Mouse (Mus musculus) limb, embryonic 11.5 days (tissue): ENCODE results near the gene Hes2. TPM values are rescaled to one million over a fixed set of nuclear protein-coding genes. Genes with fewer than 3 reads are reported as not detected.

Source experiments
- ATAC-seq: fragments of 200-750 bp; cut with Nextera tagmentation; 2 replicates; pipeline ENCODE4 v1.8.0; 2017; ENCODE audit warnings: low read depth; ENCODE audit not compliant: insufficient number of reproducible peaks, low FRiP score, low TSS enrichment
- DNase-seq: peaks from one replicate; pipeline ENCODE4 v3.0.0-alpha.2; 2015; ENCODE audit warnings: low spot score
- H3K27ac ChIP-seq: fragments of 300-500 bp; sonication (generic); replicated peaks from 2 replicates; pipeline ENCODE4 v1.5.1; 2014; ENCODE audit warnings: low read depth, mild to moderate bottlenecking, low read length
- H3K27me3 ChIP-seq: fragments of 300-500 bp; sonication (generic); 2 replicates; pipeline ENCODE4 v1.6.1; 2014; ENCODE audit warnings: mild to moderate bottlenecking, low read length, mixed read lengths; ENCODE audit not compliant: control insufficient read depth, insufficient read depth
- H3K36me3 ChIP-seq: fragments of 300-500 bp; sonication (generic); 2 replicates; pipeline ENCODE4 v1.6.1; 2014; ENCODE audit warnings: mild to moderate bottlenecking, low read length, moderate library complexity, mixed read lengths; ENCODE audit not compliant: control insufficient read depth, insufficient read depth
- H3K4me1 ChIP-seq: fragments of 300-500 bp; sonication (generic); 2 replicates; pipeline ENCODE4 v1.6.1; 2014; ENCODE audit warnings: low read length, mixed read lengths; ENCODE audit not compliant: control insufficient read depth, insufficient read depth
- H3K4me2 ChIP-seq: fragments of 300-500 bp; sonication (generic); 2 replicates; pipeline ENCODE4 v1.6.1; 2014; ENCODE audit warnings: low read depth, mild to moderate bottlenecking, moderate library complexity; ENCODE audit not compliant: severe bottlenecking
- H3K4me3 ChIP-seq: fragments of 300-500 bp; sonication (generic); 2 replicates; pipeline ENCODE4 v1.5.1; 2014; ENCODE audit warnings: low read depth, low read length
- H3K9ac ChIP-seq: fragments of 300-500 bp; sonication (generic); 2 replicates; pipeline ENCODE4 v1.6.1; 2014; ENCODE audit warnings: mild to moderate bottlenecking, low read length
- H3K9me3 ChIP-seq: fragments of 300-500 bp; sonication (generic); 2 replicates; pipeline ENCODE4 v1.6.1; 2016; ENCODE audit warnings: low read length; ENCODE audit not compliant: control insufficient read depth
- WGBS: fragments of 180-500 bp; shearing (Covaris S2); extraction: QIAGEN DNeasy Blood & Tissue Kit; methylation state at CpG from one replicate; pipeline ENCODE4 v1.1.7; 2014; 5-methylcytosine and 5-hydroxymethylcytosine counted together
- polyA plus RNA-seq: library from polyadenylated mRNA; unstranded; fragments of >200 nt; fragmentation: Nextera tagmentation; extraction: Ambion mirVana; gene quantifications from 2 replicates; pipeline ENCODE4 v1.2.1, GENCODE M21; 2014

The Hes2 gene
- polyA plus RNA-seq, 1 experiment from 2014 or later, result not detected

GRCm38 (mm10) chr4:152150546-152150945, 8.1 kb upstream of the Hes2 start:
- 72% methylated on average over 4 of the region's 4 CpGs for WGBS
- H3K27ac ChIP-seq, result no peak overlapping the region
- H3K4me3 ChIP-seq, result no peak overlapping the region
- H3K9ac ChIP-seq, result no peak overlapping the region
- H3K4me1 ChIP-seq, result 0 out of 2 replicates have a peak, but pooled peaks cover 4% of the 10 kb centered on the region
- H3K9me3 ChIP-seq, result no peaks in the 10 kb centered on the region
- H3K4me2 ChIP-seq, result no peak overlapping the region
- no peak for DNase-seq
- no peak for ATAC-seq
- H3K27me3 ChIP-seq, result peaks cover 40% of the 10 kb centered on the region
- H3K36me3 ChIP-seq, result no peaks in the 10 kb centered on the region

GRCm38 (mm10) chr4:152151451-152151965, 7.2 kb upstream of the Hes2 start:
- DNase-seq, result no peak
- Histone ChIP-seq H3K9ac (no peak overlapping the region), H3K27me3 (peaks cover 40% of the 10 kb centered on the region)

GRCm38 (mm10) chr4:152151966-152152544, 6.6 kb upstream of the Hes2 start, which contains the start of gene Espn:
Espn (minus strand) TSS chr4:152152371.
- no peaks in the 10 kb centered on the region for H3K9me3 ChIP-seq
- peak; percentile 82 for DNase-seq
- H3K9ac ChIP-seq, result no peak within 1 kb of the TSS; the same call in 1 of the 2 replicates
- H3K27me3 ChIP-seq, result peaks cover 40% of the 10 kb centered on the region
- H3K4me2 ChIP-seq, result peak within 1 kb of the TSS; percentile 69
- 0 out of 2 replicates have a peak, but pooled peaks cover 4% of the 10 kb centered on the region for H3K4me1 ChIP-seq
- H3K36me3 ChIP-seq, result no peaks in the 10 kb centered on the region
- H3K4me3 ChIP-seq, result peak within 1 kb of the TSS; percentile 38
- no peak within 1 kb of the TSS for H3K27ac ChIP-seq
- WGBS, result 1% methylated on average over 53 of the region's 57 CpGs
- ATAC-seq, result peak; percentile 78

More at GRCm38 (mm10) chr4:152151451-152151965, 7.2 kb upstream of the Hes2 start:
- 15% methylated on average over 7 of the region's 7 CpGs for WGBS
- Histone ChIP-seq H3K4me3 (peak overlapping the region; percentile 38), H3K9me3 (no peaks in the 10 kb centered on the region), H3K4me1 (0 out of 2 replicates have a peak, but pooled peaks cover 4% of the 10 kb centered on the region), H3K27ac (no peak overlapping the region), H3K4me2 (peak overlapping the region; percentile 69), H3K36me3 (no peaks in the 10 kb centered on the region)
- no peak for ATAC-seq

GRCm38 (mm10) chr4:152153771-152154177, 4.9 kb upstream of the Hes2 start:
- 4% methylated on average over 23 of the region's 23 CpGs for WGBS
- H3K36me3 ChIP-seq, result no peaks in the 10 kb centered on the region
- no peak for ATAC-seq
- H3K27ac ChIP-seq, result no peak overlapping the region
- no peak overlapping the region for H3K4me3 ChIP-seq
- no peaks in the 10 kb centered on the region for H3K9me3 ChIP-seq
- peak overlapping the region; percentile 3; the same call in 1 of the 2 replicates for H3K4me2 ChIP-seq
- peak; percentile 92 for DNase-seq
- H3K9ac ChIP-seq, result no peak overlapping the region
- peaks cover 9% of the 10 kb centered on the region; the same call in 1 of the 2 replicates for H3K4me1 ChIP-seq
- H3K27me3 ChIP-seq, result peaks cover 55% of the 10 kb centered on the region

- Histone ChIP-seq H3K27ac (no peak overlapping the region), H3K4me3 (no peak overlapping the region), H3K36me3 (no peaks in the 10 kb centered on the region), H3K4me1 (peaks cover 9% of the 10 kb centered on the region; the same call in 1 of the 2 replicates), H3K9me3 (no peaks in the 10 kb centered on the region), H3K27me3 (peaks cover 65% of the 10 kb centered on the region), H3K4me2 (no peak overlapping the region), H3K9ac (no peak overlapping the region)
- WGBS, result 64% methylated on average over 4 of the region's 4 CpGs
- DNase-seq (no peak), ATAC-seq (no peak)
Observed at GRCm38 (mm10) chr4:152155019-152155418, 3.6 kb upstream of the Hes2 start.

GRCm38 (mm10) chr4:152157779-152158584, 685 bp upstream of the Hes2 start:
- Histone ChIP-seq H3K36me3 (no peaks in the 10 kb centered on the region), H3K27me3 (peaks cover 58% of the 10 kb centered on the region), H3K9ac (no peak overlapping the region), H3K4me1 (peaks cover 5% of the 10 kb centered on the region; the same call in 1 of the 2 replicates), H3K9me3 (no peaks in the 10 kb centered on the region), H3K4me2 (no peak overlapping the region; the same call in 1 of the 2 replicates), H3K27ac (no peak overlapping the region), H3K4me3 (no peak overlapping the region)
- 13% methylated on average over 21 of the region's 21 CpGs for WGBS
- ATAC-seq (no peak), DNase-seq (peak; percentile 70)

- Histone ChIP-seq H3K9me3 (no peaks in the 10 kb centered on the region), H3K36me3 (no peaks in the 10 kb centered on the region), H3K4me3 (no peak overlapping the region), H3K27ac (no peak overlapping the region), H3K4me2 (no peak overlapping the region), H3K9ac (no peak overlapping the region), H3K27me3 (peaks cover 51% of the 10 kb centered on the region), H3K4me1 (peaks cover 5% of the 10 kb centered on the region; the same call in 1 of the 2 replicates)
- 3% methylated on average over 19 of the region's 19 CpGs for WGBS
- DNase-seq, result no peak
- ATAC-seq, result no peak
Observed at GRCm38 (mm10) chr4:152159285-152159678, 615 bp downstream of the Hes2 start.

GRCm38 (mm10) chr4:152160748-152161147, 2.1 kb downstream of the Hes2 start:
- H3K27me3 ChIP-seq, result peaks cover 51% of the 10 kb centered on the region
- ATAC-seq, result no peak

More at GRCm38 (mm10) chr4:152160748-152161147, 2.1 kb downstream of the Hes2 start:
- no peaks in the 10 kb centered on the region for H3K36me3 ChIP-seq
- DNase-seq, result no peak
- H3K9ac ChIP-seq, result no peak overlapping the region
- no peaks in the 10 kb centered on the region for H3K9me3 ChIP-seq
- H3K4me2 ChIP-seq, result no peak overlapping the region
- H3K27ac ChIP-seq, result no peak overlapping the region
- H3K4me1 ChIP-seq, result peaks cover 7% of the 10 kb centered on the region; the same call in 1 of the 2 replicates
- 39% methylated on average over 4 of the region's 4 CpGs for WGBS
- no peak overlapping the region for H3K4me3 ChIP-seq
